Mouse (Mus musculus): ENCODE results near the gene Lamtor2. TPM values are rescaled to one million over a fixed set of nuclear protein-coding genes. Genes with fewer than 3 reads are reported as not detected.

Gene Lamtor2
- total and polyA plus RNA-seq, 2 experiments from 2014 or later, result 52.2 to 186 TPM

DNA sequence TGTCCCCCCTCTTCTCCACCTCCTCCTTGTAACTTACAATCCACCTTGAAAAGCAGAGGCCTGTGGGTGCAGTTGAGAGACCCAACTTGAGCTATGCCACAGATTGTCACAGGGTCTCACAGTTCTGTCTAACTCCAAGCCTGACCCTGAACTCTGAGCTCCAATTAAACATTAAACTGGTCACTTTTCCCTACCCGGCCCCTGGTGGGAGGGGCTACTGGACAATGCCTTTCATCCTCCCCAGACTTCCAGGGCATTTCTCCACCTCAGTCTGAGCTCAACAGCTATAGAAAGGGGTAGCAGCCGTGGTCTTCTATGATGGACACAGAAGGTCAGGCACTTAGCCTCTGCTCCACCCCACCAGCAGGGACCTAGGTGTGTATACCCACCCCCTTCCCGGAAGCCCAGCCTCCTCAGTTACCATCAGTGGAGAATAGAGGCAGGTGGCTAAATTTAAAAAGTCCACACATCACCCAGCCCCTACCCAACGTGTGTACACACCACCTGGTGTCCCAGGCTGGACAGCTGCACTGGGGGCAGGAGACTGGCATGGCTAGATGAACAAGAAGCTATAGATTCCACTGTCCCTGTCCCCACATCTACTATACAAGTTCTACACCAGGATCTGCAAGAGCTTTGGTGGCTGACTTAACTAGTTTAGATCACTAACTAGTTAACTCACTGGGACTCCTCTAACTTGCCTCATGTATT lies 52.1 kb downstream of the Lamtor2 start:
- Histone ChIP-seq H3K4me2 (ENCODE audit: low read depth) (peak overlapping the region; percentile 96; the same call in 1 of the 2 replicates), H3K4me3 (ENCODE audit: low read depth, low read length) (no peak overlapping the region), H3K9me3 (ENCODE audit: low read length) (no peaks in the 10 kb centered on the region), H3K9ac (no peak overlapping the region), H3K27me3 (ENCODE audit: insufficient read depth, low read length) (no peaks in the 10 kb centered on the region; the same call in 1 of the 2 replicates), H3K36me3 (ENCODE audit: insufficient read depth) (no peaks in the 10 kb centered on the region), H3K4me1 (ENCODE audit: insufficient read depth) (peaks cover 17% of the 10 kb centered on the region), H3K27ac (ENCODE audit: low read depth, low read length) (no peak overlapping the region)
- no peak for DNase-seq
- ATAC-seq, result no peak
- 47% methylated on average over 4 of the region's 4 CpGs for WGBS
- no peak for TF ChIP-seq CTCF (IDR thresholded peaks at IDR 0.05; ENCODE audit: low read depth)

DNA sequence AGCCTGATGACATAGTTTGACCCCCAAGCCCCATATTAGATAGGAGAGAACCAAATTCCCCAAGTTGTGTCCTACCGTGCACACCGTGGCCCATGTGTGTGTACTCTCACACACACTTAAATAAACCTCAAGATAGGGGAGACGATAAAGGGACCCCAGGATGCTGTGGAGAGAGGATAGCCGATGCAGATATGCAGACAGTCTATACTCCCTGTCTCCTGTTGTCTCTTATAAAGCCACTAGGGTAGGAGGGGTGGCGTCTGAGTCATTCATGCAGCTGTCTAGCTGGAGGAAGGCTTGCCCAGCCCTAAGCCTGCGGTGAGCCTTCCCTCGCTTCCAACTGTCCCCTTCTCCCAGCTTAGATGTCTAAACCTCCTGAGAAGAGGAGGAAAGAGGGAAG lies 52.8 kb downstream of the Lamtor2 start:
- Histone ChIP-seq H3K27me3 (ENCODE audit: insufficient read depth, low read length) (no peaks in the 10 kb centered on the region), H3K36me3 (ENCODE audit: insufficient read depth) (no peaks in the 10 kb centered on the region), H3K4me3 (ENCODE audit: low read depth, low read length) (no peak overlapping the region), H3K4me1 (ENCODE audit: insufficient read depth) (peaks cover 17% of the 10 kb centered on the region), H3K9me3 (ENCODE audit: low read length) (no peaks in the 10 kb centered on the region), H3K9ac (no peak overlapping the region), H3K4me2 (ENCODE audit: low read depth) (no peak overlapping the region), H3K27ac (ENCODE audit: low read depth, low read length) (no peak overlapping the region)
- TF ChIP-seq CTCF (IDR thresholded peaks at IDR 0.05; ENCODE audit: low read depth), result no peak
- WGBS, result 86% methylated on average over 7 of the region's 7 CpGs
- ATAC-seq (no peak), DNase-seq (no peak)

MicroRNA genes within 50 kb of the gene (microRNA counts, 519-probe panel; counts per million panel counts)
- microRNA mmu-miR-1905, result not detected

Small RNA genes lying within 50 kb of the gene (microRNA-seq; reads per million reads assigned to microRNA genes)
- 0 reads per million in 2 experiments for gene Mir1905

Other genes starting within 250 kb of the Lamtor2 start
- 44.8 and 55.2 TPM in 2 replicates for gene Glmp, start 228.1 kb downstream of the Lamtor2 start, total RNA-seq (2014; rRNA removed)
- 118 and 125 TPM in 2 replicates for gene Glmp, start 228.1 kb downstream of the Lamtor2 start, polyA plus RNA-seq (2015; fragmentation: Nextera tagmentation; extraction: Ambion mirVana)
- 0.33 and 1.5 TPM in 2 replicates for gene Tmem79, start 216.9 kb downstream of the Lamtor2 start, total RNA-seq (2014; rRNA removed)
- gene Tmem79, start 216.9 kb downstream of the Lamtor2 start, polyA plus RNA-seq (2015; fragmentation: Nextera tagmentation; extraction: Ambion mirVana), result 0.79 and 0.92 TPM in 2 replicates
- 85.3 and 96.5 TPM in 2 replicates for gene Smg5, start 216.8 kb downstream of the Lamtor2 start, total RNA-seq (2014; rRNA removed)
- 29.2 and 33.8 TPM in 2 replicates for gene Smg5, start 216.8 kb downstream of the Lamtor2 start, polyA plus RNA-seq (2015; fragmentation: Nextera tagmentation; extraction: Ambion mirVana)
- gene Paqr6, start 188.5 kb downstream of the Lamtor2 start, total RNA-seq (2014; rRNA removed), result 1.3 and 3.3 TPM in 2 replicates
- 2.7 and 3.0 TPM in 2 replicates for gene Paqr6, start 188.5 kb downstream of the Lamtor2 start, polyA plus RNA-seq (2015; fragmentation: Nextera tagmentation; extraction: Ambion mirVana)
- not detected in 2 replicates for gene Bglap3, start 180.3 kb downstream of the Lamtor2 start, total RNA-seq (2014; rRNA removed)
- gene Bglap3, start 180.3 kb downstream of the Lamtor2 start, polyA plus RNA-seq (2015; fragmentation: Nextera tagmentation; extraction: Ambion mirVana), result not detected in 2 replicates
- 9.2 TPM in 1 of 2 replicates, not detected in the other for gene Bglap2, start 174.4 kb downstream of the Lamtor2 start, total RNA-seq (2014; rRNA removed)
- gene Bglap2, start 174.4 kb downstream of the Lamtor2 start, polyA plus RNA-seq (2015; fragmentation: Nextera tagmentation; extraction: Ambion mirVana), result not detected in 2 replicates
- 0.76 TPM in 1 of 2 replicates, not detected in the other for gene Bglap, start 168.6 kb downstream of the Lamtor2 start, total RNA-seq (2014; rRNA removed)
- gene Bglap, start 168.6 kb downstream of the Lamtor2 start, polyA plus RNA-seq (2015; fragmentation: Nextera tagmentation; extraction: Ambion mirVana), result not detected in 2 replicates
- gene Pmf1, start 142.7 kb downstream of the Lamtor2 start, total RNA-seq (2014; rRNA removed), result 22.5 and 23.8 TPM in 2 replicates
- gene Pmf1, start 142.7 kb downstream of the Lamtor2 start, polyA plus RNA-seq (2015; fragmentation: Nextera tagmentation; extraction: Ambion mirVana), result 27.4 and 30.5 TPM in 2 replicates
- gene Slc25a44, start 127.9 kb downstream of the Lamtor2 start, total RNA-seq (2014; rRNA removed), result 51.4 and 63.3 TPM in 2 replicates
- gene Slc25a44, start 127.9 kb downstream of the Lamtor2 start, polyA plus RNA-seq (2015; fragmentation: Nextera tagmentation; extraction: Ambion mirVana), result 35.6 and 36.9 TPM in 2 replicates
- 31.5 and 33.0 TPM in 2 replicates for gene Sema4a, start 91.9 kb downstream of the Lamtor2 start, total RNA-seq (2014; rRNA removed)
- gene Sema4a, start 91.9 kb downstream of the Lamtor2 start, polyA plus RNA-seq (2015; fragmentation: Nextera tagmentation; extraction: Ambion mirVana), result 19.1 and 25.8 TPM in 2 replicates
- gene Lmna, start 43.1 kb downstream of the Lamtor2 start, total RNA-seq (2014; rRNA removed), result 49.4 and 71.3 TPM in 2 replicates
- 51.4 and 52.9 TPM in 2 replicates for gene Lmna, start 43.1 kb downstream of the Lamtor2 start, polyA plus RNA-seq (2015; fragmentation: Nextera tagmentation; extraction: Ambion mirVana)
- gene Mex3a, start 20.7 kb downstream of the Lamtor2 start, total RNA-seq (2014; rRNA removed), result 64.5 and 71.9 TPM in 2 replicates
- 16.2 and 20.5 TPM in 2 replicates for gene Mex3a, start 20.7 kb downstream of the Lamtor2 start, polyA plus RNA-seq (2015; fragmentation: Nextera tagmentation; extraction: Ambion mirVana)
- gene Rab25, start 4.8 kb downstream of the Lamtor2 start, total RNA-seq (2014; rRNA removed), result not detected in 2 replicates
- gene Rab25, start 4.8 kb downstream of the Lamtor2 start, polyA plus RNA-seq (2015; fragmentation: Nextera tagmentation; extraction: Ambion mirVana), result 0.33 TPM in 1 of 2 replicates, not detected in the other
- 102 and 116 TPM in 2 replicates for gene Ubqln4, start 684 bp upstream of the Lamtor2 start, total RNA-seq (2014; rRNA removed)
- gene Ubqln4, start 684 bp upstream of the Lamtor2 start, polyA plus RNA-seq (2015; fragmentation: Nextera tagmentation; extraction: Ambion mirVana), result 29.3 and 30.8 TPM in 2 replicates
- 170 and 254 TPM in 2 replicates for gene Ssr2, start 22.8 kb upstream of the Lamtor2 start, total RNA-seq (2014; rRNA removed)
- 204 and 233 TPM in 2 replicates for gene Ssr2, start 22.8 kb upstream of the Lamtor2 start, polyA plus RNA-seq (2015; fragmentation: Nextera tagmentation; extraction: Ambion mirVana)
- gene Arhgef2, start 52.9 kb upstream of the Lamtor2 start, total RNA-seq (2014; rRNA removed), result 78.8 and 82.2 TPM in 2 replicates
- 37.1 and 66.7 TPM in 2 replicates for gene Arhgef2, start 52.9 kb upstream of the Lamtor2 start, polyA plus RNA-seq (2015; fragmentation: Nextera tagmentation; extraction: Ambion mirVana)
- gene Rxfp4, start 100.1 kb upstream of the Lamtor2 start, total RNA-seq (2014; rRNA removed), result not detected in 2 replicates
- not detected in 2 replicates for gene Rxfp4, start 100.1 kb upstream of the Lamtor2 start, polyA plus RNA-seq (2015; fragmentation: Nextera tagmentation; extraction: Ambion mirVana)
- gene Khdc4, start 132.7 kb upstream of the Lamtor2 start, total RNA-seq (2014; rRNA removed), result 80.4 and 93.3 TPM in 2 replicates
- gene Khdc4, start 132.7 kb upstream of the Lamtor2 start, polyA plus RNA-seq (2015; fragmentation: Nextera tagmentation; extraction: Ambion mirVana), result 45.9 and 55.1 TPM in 2 replicates
- gene Rit1, start 163.8 kb upstream of the Lamtor2 start, total RNA-seq (2014; rRNA removed), result 58.2 and 61.2 TPM in 2 replicates
- 54.9 and 62.3 TPM in 2 replicates for gene Rit1, start 163.8 kb upstream of the Lamtor2 start, polyA plus RNA-seq (2015; fragmentation: Nextera tagmentation; extraction: Ambion mirVana)
- gene Syt11, start 222.1 kb upstream of the Lamtor2 start, total RNA-seq (2014; rRNA removed), result 147 and 164 TPM in 2 replicates
- gene Syt11, start 222.1 kb upstream of the Lamtor2 start, polyA plus RNA-seq (2015; fragmentation: Nextera tagmentation; extraction: Ambion mirVana), result 197 and 240 TPM in 2 replicates

Data from forebrain, postnatal 0 days (tissue).